Mouse (Mus musculus) liver, postnatal 0 days (tissue): ENCODE measurements around the gene Oprm1. TPM values are rescaled to one million over a fixed set of nuclear protein-coding genes. Genes with fewer than 3 reads are reported as not detected.

ENCODE experiments used
- ATAC-seq: fragments of 200-750 bp; cut with Nextera tagmentation; 2 replicates; pipeline ENCODE4 v1.8.0; 2017; ENCODE audit warnings: mild to moderate bottlenecking, moderate library complexity
- DNase-seq: peaks from one replicate; pipeline ENCODE4 v3.0.0-alpha.2; 2016
- H3K27ac ChIP-seq: fragments of 300-500 bp; sonication (generic); 2 replicates; pipeline ENCODE4 v1.5.1; 2014; ENCODE audit warnings: antibody characterized with exemption, moderate library complexity, mild to moderate bottlenecking, low read depth
- H3K27me3 ChIP-seq: fragments of 300-500 bp; sonication (generic); 2 replicates; pipeline ENCODE4 v1.6.1; 2014; ENCODE audit warnings: low read length, control low read depth, mixed read lengths; ENCODE audit not compliant: insufficient read depth
- H3K36me3 ChIP-seq: fragments of 300-500 bp; sonication (generic); replicated peaks from 2 replicates; pipeline ENCODE4 v1.6.1; 2014; ENCODE audit warnings: mild to moderate bottlenecking, control low read depth, low read length, moderate library complexity, mixed read lengths; ENCODE audit not compliant: insufficient read depth
- H3K4me1 ChIP-seq: fragments of 300-500 bp; sonication (generic); 2 replicates; pipeline ENCODE4 v1.6.1; 2014; ENCODE audit warnings: antibody characterized with exemption, mild to moderate bottlenecking, control low read depth; ENCODE audit not compliant: insufficient read depth
- H3K4me2 ChIP-seq: fragments of 300-500 bp; sonication (generic); 2 replicates; pipeline ENCODE4 v1.6.1; 2014; ENCODE audit warnings: low read depth, mild to moderate bottlenecking, low read length, moderate library complexity, mixed read lengths
- H3K4me3 ChIP-seq: fragments of 300-500 bp; sonication (generic); 2 replicates; pipeline ENCODE4 v1.5.1; 2014; ENCODE audit warnings: low read depth, low read length
- H3K9ac ChIP-seq: fragments of 300-500 bp; sonication (generic); replicated peaks from 2 replicates; pipeline ENCODE4 v1.6.1; 2014; ENCODE audit warnings: mild to moderate bottlenecking, moderate library complexity
- H3K9me3 ChIP-seq: fragments of 300-500 bp; sonication (generic); 2 replicates; pipeline ENCODE4 v1.6.1; 2016; ENCODE audit warnings: mild to moderate bottlenecking, control low read depth, low read length, mixed read lengths
- CTCF ChIP-seq: sonication (generic); IDR thresholded peaks from 2 replicates; pipeline ENCODE4 v1.5.1; 2016; ENCODE audit warnings: antibody characterized with exemption, low read depth
- EP300 ChIP-seq: IDR thresholded peaks from 2 replicates; pipeline ENCODE4 v1.6.1; 2016; ENCODE audit warnings: antibody characterized with exemption, low read depth, mild to moderate bottlenecking
- WGBS: fragments of 180-500 bp; shearing (Covaris S2); extraction: QIAGEN DNeasy Blood & Tissue Kit; methylation state at CpG from one replicate; pipeline ENCODE4 v1.1.7; 2014; ENCODE audit not compliant: insufficient replicate concordance; 5-methylcytosine and 5-hydroxymethylcytosine counted together
- polyA plus RNA-seq: library from polyadenylated mRNA; unstranded; fragments of >200 nt; fragmentation: Nextera tagmentation; extraction: Ambion mirVana; gene quantifications from 2 replicates; pipeline ENCODE4 v1.2.1, GENCODE M21; 2015

Oprm1 gene
- polyA plus RNA-seq, 1 experiment from 2014 or later = not detected

GRCm38 (mm10) chr10:6979216-6979615 is 220.9 kb downstream of the Oprm1 start:
- H3K36me3 ChIP-seq = no peaks in the 10 kb centered on the region
- H3K4me1 ChIP-seq = no peaks in the 10 kb centered on the region; the same call in none of the 2 replicates
- H3K27ac ChIP-seq = no peak overlapping the region
- H3K4me2 ChIP-seq = peak overlapping the region; percentile 52
- no peak for DNase-seq
- no peaks in the 10 kb centered on the region for H3K9me3 ChIP-seq
- TF ChIP-seq EP300 (no peak), CTCF (no peak)
- WGBS = 41% methylated on average over 7 of the region's 7 CpGs
- no peak overlapping the region for H3K9ac ChIP-seq
- no peak for ATAC-seq
- H3K27me3 ChIP-seq = no peaks in the 10 kb centered on the region
- peak overlapping the region; percentile 22 for H3K4me3 ChIP-seq

GRCm38 (mm10) chr10:6979789-6980188 is 221.5 kb downstream of the Oprm1 start:
- H3K36me3 ChIP-seq = no peaks in the 10 kb centered on the region
- H3K9ac ChIP-seq = no peak overlapping the region
- H3K27me3 ChIP-seq = no peaks in the 10 kb centered on the region
- ATAC-seq = no peak
- peak overlapping the region; percentile 22 for H3K4me3 ChIP-seq
- no peaks in the 10 kb centered on the region for H3K9me3 ChIP-seq
- peak overlapping the region; percentile 52 for H3K4me2 ChIP-seq
- 26% methylated on average over 8 of the region's 8 CpGs for WGBS
- no peak for TF ChIP-seq EP300
- TF ChIP-seq CTCF = no peak
- DNase-seq = no peak
- H3K4me1 ChIP-seq = no peaks in the 10 kb centered on the region; the same call in none of the 2 replicates
- H3K27ac ChIP-seq = no peak overlapping the region

- Histone ChIP-seq H3K4me1 (no peaks in the 10 kb centered on the region; the same call in none of the 2 replicates), H3K4me3 (peak overlapping the region; percentile 22; the same call in 1 of the 2 replicates), H3K9ac (no peak overlapping the region), H3K36me3 (no peaks in the 10 kb centered on the region), H3K4me2 (peak overlapping the region; percentile 52), H3K27me3 (no peaks in the 10 kb centered on the region), H3K9me3 (no peaks in the 10 kb centered on the region), H3K27ac (no peak overlapping the region; the same call in 1 of the 2 replicates)
- 15% methylated on average over 6 of the region's 6 CpGs for WGBS
- ATAC-seq (no peak), DNase-seq (no peak)
- TF ChIP-seq CTCF = no peak
- no peak for TF ChIP-seq EP300
These were observed 221.9 kb downstream of the Oprm1 start for GRCm38 (mm10) chr10:6980236-6980635.

- H3K27ac ChIP-seq = peak overlapping the region; percentile 85
- peak; percentile 36; the same call in 1 of the 2 replicates for ATAC-seq
- H3K9ac ChIP-seq = no peak overlapping the region
- WGBS = 53% methylated on average over 2 of the region's 2 CpGs
- H3K9me3 ChIP-seq = no peaks in the 10 kb centered on the region
- no peak for DNase-seq
- H3K27me3 ChIP-seq = no peaks in the 10 kb centered on the region
- H3K36me3 ChIP-seq = no peaks in the 10 kb centered on the region
- no peaks in the 10 kb centered on the region; the same call in none of the 2 replicates for H3K4me1 ChIP-seq
- TF ChIP-seq CTCF (no peak), EP300 (no peak)
- H3K4me2 ChIP-seq = peak overlapping the region; percentile 11; the same call in 1 of the 2 replicates
- no peak overlapping the region for H3K4me3 ChIP-seq
These were observed 224.4 kb downstream of the Oprm1 start for GRCm38 (mm10) chr10:6982751-6983151.

- ATAC-seq (0 out of 2 replicates have a peak, but pooled peaks have one; percentile 4), DNase-seq (no peak)
- Histone ChIP-seq H3K36me3 (no peaks in the 10 kb centered on the region), H3K27ac (peak overlapping the region; percentile 34), H3K27me3 (no peaks in the 10 kb centered on the region), H3K9ac (no peak overlapping the region), H3K4me2 (no peak overlapping the region), H3K4me3 (no peak overlapping the region), H3K9me3 (no peaks in the 10 kb centered on the region), H3K4me1 (no peaks in the 10 kb centered on the region; the same call in none of the 2 replicates)
- WGBS = 81% methylated on average over 2 of the region's 2 CpGs
- no peak for TF ChIP-seq EP300
- no peak for TF ChIP-seq CTCF
These were observed 225.1 kb downstream of the Oprm1 start for GRCm38 (mm10) chr10:6983431-6983830.

- Histone ChIP-seq H3K4me3 (no peak overlapping the region), H3K27me3 (no peaks in the 10 kb centered on the region), H3K9ac (no peak overlapping the region), H3K4me2 (no peak overlapping the region), H3K9me3 (no peaks in the 10 kb centered on the region), H3K27ac (0 out of 2 replicates have a peak overlapping the region, but pooled peaks have one; percentile 8), H3K36me3 (no peaks in the 10 kb centered on the region), H3K4me1 (no peaks in the 10 kb centered on the region; the same call in 1 of the 2 replicates)
- WGBS = 40% methylated on average over 4 of the region's 4 CpGs
- ATAC-seq (peak; percentile 29; the same call in 1 of the 2 replicates), DNase-seq (no peak)
- no peak for TF ChIP-seq CTCF
These were observed 227.9 kb downstream of the Oprm1 start for GRCm38 (mm10) chr10:6986246-6986645.
